Mouse (Mus musculus): Measurements from ENCODE around the gene Fam49a. TPM values are rescaled to one million over a fixed set of nuclear protein-coding genes. Genes with fewer than 3 reads are reported as not detected.
A peak's percentile ranks its signal among the peaks of the same experiment; 100 is the strongest.
"Not testable (repeated sequence)": the region's sequence is repeated elsewhere in the genome, so short reads cannot be mapped to it uniquely, and the experiment has no call there.

Gene Fam49a
- polyA plus RNA-seq, 1 experiment from 2014 or later: 66.3 TPM

DNA sequence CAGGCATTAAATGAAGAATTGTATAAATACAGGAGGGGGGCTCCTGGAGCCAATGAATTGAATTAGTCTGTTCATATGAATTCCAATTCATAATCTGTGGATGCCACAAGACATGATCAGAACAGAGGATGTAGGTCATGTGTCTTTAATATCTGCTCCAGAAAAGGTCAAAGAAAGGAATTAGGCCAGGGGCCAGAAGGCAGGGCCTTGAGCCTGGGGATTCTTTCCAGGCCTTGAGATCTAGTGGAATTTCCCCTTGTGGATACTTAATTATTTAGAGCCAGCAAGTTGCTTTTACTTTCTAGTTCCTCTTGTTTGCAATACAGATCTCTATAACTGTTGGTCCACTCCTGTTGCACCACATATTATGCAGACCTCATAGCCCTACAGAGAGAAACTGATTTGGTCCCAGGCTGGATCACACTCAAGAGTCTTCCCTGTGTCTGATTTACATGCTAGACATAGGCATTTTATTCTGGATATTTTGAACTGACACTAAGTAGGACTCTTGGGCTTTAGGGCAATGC lies 31.8 kb upstream of the Fam49a start:
- no peaks in the 10 kb centered on the region for H3K36me3 ChIP-seq (replicated peaks; ENCODE audit: control insufficient read depth, insufficient read depth)
- no peak for ATAC-seq (ENCODE audit: low FRiP score)

DNA sequence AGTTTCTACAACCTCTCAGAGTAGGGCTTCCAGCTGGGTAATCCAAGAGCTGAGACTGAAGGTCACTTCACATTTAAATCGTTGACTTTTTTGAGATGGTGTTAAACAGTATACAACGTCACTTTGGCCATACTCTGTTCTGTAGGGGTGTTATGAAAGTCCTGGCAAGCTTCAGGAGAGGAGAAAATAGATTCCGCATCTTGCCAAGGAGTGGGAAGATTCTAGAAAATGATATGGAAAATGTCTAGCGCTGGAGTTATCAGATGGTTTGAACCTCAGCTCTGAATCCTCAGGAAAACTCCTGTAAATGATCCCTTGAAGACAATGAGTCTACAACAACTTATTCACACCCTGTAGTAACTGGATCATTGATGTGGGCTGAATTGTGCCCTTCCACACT lies 29.8 kb upstream of the Fam49a start:
- Histone ChIP-seq H3K27ac (no peak overlapping the region), H3K4me2 (replicated peaks) (no peak overlapping the region), H3K27me3 (ENCODE audit: control insufficient read depth, insufficient read depth, low read length) (no peaks in the 10 kb centered on the region), H3K9ac (no peak overlapping the region), H3K4me1 (replicated peaks; ENCODE audit: control insufficient read depth, insufficient read depth, low read length) (no peaks in the 10 kb centered on the region), H3K36me3 (replicated peaks; ENCODE audit: control insufficient read depth, insufficient read depth) (no peaks in the 10 kb centered on the region), H3K9me3 (ENCODE audit: control insufficient read depth, low read length) (no peaks in the 10 kb centered on the region), H3K4me3 (replicated peaks; ENCODE audit: low read length) (no peak overlapping the region)
- ATAC-seq (ENCODE audit: low FRiP score): no peak
- WGBS: 93% methylated on average over 4 of the region's 4 CpGs
- no peak for DNase-seq (ENCODE audit: low spot score)

More for the DNA sequence above, 31.8 kb upstream of the Fam49a start:
- Histone ChIP-seq H3K4me2 (replicated peaks) (no peak overlapping the region), H3K4me3 (replicated peaks; ENCODE audit: low read length) (no peak overlapping the region), H3K27me3 (ENCODE audit: control insufficient read depth, insufficient read depth, low read length) (no peaks in the 10 kb centered on the region), H3K4me1 (replicated peaks; ENCODE audit: control insufficient read depth, insufficient read depth, low read length) (0 out of 2 replicates have a peak, but pooled peaks cover 3% of the 10 kb centered on the region), H3K9ac (no peak overlapping the region), H3K9me3 (ENCODE audit: control insufficient read depth, low read length) (no peaks in the 10 kb centered on the region), H3K27ac (no peak overlapping the region)
- no peak for DNase-seq (ENCODE audit: low spot score)

DNA sequence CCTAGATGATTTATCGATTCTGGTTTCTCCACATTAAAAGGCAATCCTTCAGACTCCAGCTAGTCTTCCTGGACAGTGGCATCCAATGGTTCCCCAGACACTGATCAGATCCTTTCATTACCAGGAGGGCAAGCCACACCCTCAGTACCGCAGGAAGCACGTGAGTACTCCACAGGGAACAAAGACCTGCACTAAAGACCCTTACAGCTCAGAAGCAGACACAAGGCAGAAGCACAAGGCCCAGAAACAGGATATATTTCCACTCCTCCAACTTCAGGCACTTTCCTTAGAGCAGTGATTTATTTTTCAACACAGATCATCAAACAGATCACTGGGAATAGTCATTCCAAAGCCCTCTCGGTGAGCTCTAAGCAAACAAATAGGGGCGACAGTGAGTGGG lies 25.0 kb upstream of the Fam49a start:
- ATAC-seq (ENCODE audit: low FRiP score) (peak; percentile 51; the same call in 1 of the 2 replicates), DNase-seq (ENCODE audit: low spot score) (no peak)
- Histone ChIP-seq H3K36me3 (replicated peaks; ENCODE audit: control insufficient read depth, insufficient read depth) (no peaks in the 10 kb centered on the region), H3K4me1 (replicated peaks; ENCODE audit: control insufficient read depth, insufficient read depth, low read length) (no peaks in the 10 kb centered on the region), H3K9ac (no peak overlapping the region), H3K27me3 (ENCODE audit: control insufficient read depth, insufficient read depth, low read length) (no peaks in the 10 kb centered on the region), H3K4me2 (replicated peaks) (no peak overlapping the region), H3K27ac (no peak overlapping the region), H3K9me3 (ENCODE audit: control insufficient read depth, low read length) (no peaks in the 10 kb centered on the region), H3K4me3 (replicated peaks; ENCODE audit: low read length) (no peak overlapping the region)
- WGBS: 43% methylated on average over 5 of the region's 5 CpGs

DNA sequence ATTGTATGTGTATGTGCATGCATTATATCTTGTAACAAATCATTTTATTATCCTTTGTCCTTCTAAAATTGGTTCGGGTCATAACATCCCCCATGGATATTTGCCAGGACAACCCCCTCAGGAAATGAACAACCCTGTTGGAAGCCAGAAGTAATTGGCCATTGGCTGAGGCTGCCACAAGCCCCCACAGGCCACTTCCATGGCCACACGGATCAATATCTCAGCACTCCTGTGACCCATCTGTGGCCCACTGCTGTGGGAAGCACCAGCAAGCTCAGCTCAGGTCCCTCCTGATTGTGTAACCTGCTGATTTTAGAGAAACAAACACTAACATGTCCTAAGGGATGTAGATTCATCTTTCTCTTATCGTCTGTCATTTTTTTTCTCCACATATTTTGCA lies 22.4 kb upstream of the Fam49a start:
- no peak for ATAC-seq (ENCODE audit: low FRiP score)
- no peak overlapping the region for H3K4me2 ChIP-seq (replicated peaks)
- H3K27ac ChIP-seq: no peak overlapping the region
- H3K9me3 ChIP-seq (ENCODE audit: control insufficient read depth, low read length): no peaks in the 10 kb centered on the region
- 43% methylated on average over 3 of the region's 3 CpGs for WGBS
- no peak for DNase-seq (ENCODE audit: low spot score)
- no peaks in the 10 kb centered on the region for H3K4me1 ChIP-seq (replicated peaks; ENCODE audit: control insufficient read depth, insufficient read depth, low read length)
- no peaks in the 10 kb centered on the region for H3K36me3 ChIP-seq (replicated peaks; ENCODE audit: control insufficient read depth, insufficient read depth)
- H3K9ac ChIP-seq: no peak overlapping the region
- no peak overlapping the region for H3K4me3 ChIP-seq (replicated peaks; ENCODE audit: low read length)
- no peaks in the 10 kb centered on the region for H3K27me3 ChIP-seq (ENCODE audit: control insufficient read depth, insufficient read depth, low read length)

DNA sequence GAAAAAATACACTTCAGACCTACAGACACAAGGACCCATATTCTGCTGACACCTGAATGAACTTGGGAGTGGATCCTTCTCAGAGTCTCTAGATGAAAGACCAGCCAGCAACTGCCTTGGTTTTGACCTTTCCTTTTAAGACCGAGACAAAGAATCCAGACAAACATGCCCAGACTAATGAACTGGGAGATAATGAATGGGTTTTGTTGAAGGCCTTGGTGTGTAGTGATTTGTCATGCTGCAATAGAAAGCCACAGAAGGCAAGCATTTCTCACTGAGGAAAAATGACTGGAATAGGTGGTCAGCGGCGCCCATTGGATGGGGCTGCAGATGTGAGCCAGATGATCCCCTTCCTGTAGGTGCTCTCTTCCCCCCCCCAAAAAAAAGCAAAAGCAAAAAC lies 18.8 kb upstream of the Fam49a start:
- no peaks in the 10 kb centered on the region for H3K27me3 ChIP-seq (ENCODE audit: control insufficient read depth, insufficient read depth, low read length)

DNA sequence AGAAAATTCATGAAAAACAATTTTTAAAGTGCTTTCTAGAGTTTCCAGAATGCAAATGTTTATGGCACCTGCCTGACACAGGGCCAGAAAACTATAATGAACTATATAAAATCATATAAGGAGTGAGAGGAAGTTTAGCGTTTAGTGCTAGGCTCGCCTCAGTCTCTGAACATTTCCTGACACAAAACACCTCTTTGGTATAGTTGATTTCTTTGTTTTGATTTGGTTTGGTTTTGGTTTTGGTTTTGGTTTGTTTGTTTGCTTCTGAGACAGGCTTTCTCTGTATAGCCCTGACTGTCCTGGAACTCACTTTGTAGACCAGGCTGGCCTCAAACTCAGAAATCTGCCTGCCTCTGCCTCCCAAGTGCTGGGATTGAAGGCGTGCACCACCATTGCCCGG lies 14.9 kb upstream of the Fam49a start:
- ATAC-seq (ENCODE audit: low FRiP score); H3K4me3 ChIP-seq (replicated peaks; ENCODE audit: low read length); H3K4me2 ChIP-seq (replicated peaks); H3K27me3 ChIP-seq (ENCODE audit: control insufficient read depth, insufficient read depth, low read length); DNase-seq (ENCODE audit: low spot score); H3K27ac ChIP-seq; H3K9me3 ChIP-seq (ENCODE audit: control insufficient read depth, low read length); H3K4me1 ChIP-seq (replicated peaks; ENCODE audit: control insufficient read depth, insufficient read depth, low read length); H3K9ac ChIP-seq; H3K36me3 ChIP-seq (replicated peaks; ENCODE audit: control insufficient read depth, insufficient read depth): not testable (repeated sequence)
- 91% methylated on average over 4 of the region's 4 CpGs for WGBS

More for the DNA sequence above, 18.8 kb upstream of the Fam49a start:
- Histone ChIP-seq H3K4me2 (replicated peaks) (no peak overlapping the region), H3K27ac (no peak overlapping the region), H3K9me3 (ENCODE audit: control insufficient read depth, low read length) (no peaks in the 10 kb centered on the region), H3K36me3 (replicated peaks; ENCODE audit: control insufficient read depth, insufficient read depth) (no peaks in the 10 kb centered on the region), H3K4me3 (replicated peaks; ENCODE audit: low read length) (no peak overlapping the region), H3K9ac (no peak overlapping the region), H3K4me1 (replicated peaks; ENCODE audit: control insufficient read depth, insufficient read depth, low read length) (no peaks in the 10 kb centered on the region)
- DNase-seq (ENCODE audit: low spot score): no peak
- ATAC-seq (ENCODE audit: low FRiP score): no peak; the same call in 1 of the 2 replicates
- 35% methylated on average over 3 of the region's 3 CpGs for WGBS

DNA sequence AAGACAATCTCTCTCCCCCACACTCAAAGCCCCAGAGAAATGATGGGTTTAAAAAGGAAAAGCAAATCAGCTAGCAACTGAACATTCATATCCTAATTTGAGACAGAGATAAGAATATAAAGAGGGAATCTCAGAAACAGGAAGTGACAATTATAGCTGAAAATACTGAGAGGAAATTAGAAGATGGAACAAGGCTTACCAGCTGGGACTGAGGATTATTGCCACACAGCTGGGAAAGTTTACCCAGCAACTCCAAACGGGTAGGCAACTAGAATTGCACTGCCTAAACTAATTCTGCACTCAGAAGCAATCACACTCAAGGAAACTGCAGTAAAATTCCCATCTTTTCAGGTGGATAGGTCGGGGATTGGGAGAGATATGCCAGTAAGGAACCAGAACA lies 12.4 kb upstream of the Fam49a start:
- Histone ChIP-seq H3K27me3 (ENCODE audit: control insufficient read depth, insufficient read depth, low read length) (no peaks in the 10 kb centered on the region), H3K9ac (no peak overlapping the region), H3K4me2 (replicated peaks) (no peak overlapping the region), H3K4me3 (replicated peaks; ENCODE audit: low read length) (no peak overlapping the region), H3K36me3 (replicated peaks; ENCODE audit: control insufficient read depth, insufficient read depth) (no peaks in the 10 kb centered on the region), H3K27ac (no peak overlapping the region), H3K4me1 (replicated peaks; ENCODE audit: control insufficient read depth, insufficient read depth, low read length) (0 out of 2 replicates have a peak, but pooled peaks cover 3% of the 10 kb centered on the region), H3K9me3 (ENCODE audit: control insufficient read depth, low read length) (no peaks in the 10 kb centered on the region)
- no peak for DNase-seq (ENCODE audit: low spot score)
- no peak for ATAC-seq (ENCODE audit: low FRiP score)
- 73% methylated on average over 2 of the region's 2 CpGs for WGBS

DNA sequence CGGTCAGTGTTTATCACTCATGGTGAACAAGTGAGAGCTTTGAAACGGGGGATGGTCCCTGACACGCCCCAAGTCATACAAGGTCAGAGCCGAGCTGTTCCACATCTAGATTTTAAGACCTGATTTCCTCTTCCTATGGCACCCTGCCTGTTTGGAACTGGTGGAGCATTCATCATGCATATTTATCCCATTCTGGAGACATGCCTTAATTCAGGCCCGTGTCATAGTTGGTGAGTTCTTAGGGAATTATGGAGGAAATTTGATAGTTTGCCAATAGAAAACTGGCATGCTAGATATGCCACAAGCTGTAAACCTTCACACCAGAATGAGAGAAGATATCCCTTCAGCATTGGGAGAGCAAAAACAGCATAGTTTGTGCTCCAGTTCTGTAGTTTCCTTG lies 8.4 kb upstream of the Fam49a start:
- no peak overlapping the region for H3K4me2 ChIP-seq (replicated peaks)
- ATAC-seq (ENCODE audit: low FRiP score) (no peak), DNase-seq (ENCODE audit: low spot score) (no peak)
- WGBS: 51% methylated on average over 5 of the region's 5 CpGs
- no peaks in the 10 kb centered on the region for H3K9me3 ChIP-seq (ENCODE audit: control insufficient read depth, low read length)
- H3K36me3 ChIP-seq (replicated peaks; ENCODE audit: control insufficient read depth, insufficient read depth): no peaks in the 10 kb centered on the region
- no peak overlapping the region for H3K4me3 ChIP-seq (replicated peaks; ENCODE audit: low read length)
- H3K27me3 ChIP-seq (ENCODE audit: control insufficient read depth, insufficient read depth, low read length): no peaks in the 10 kb centered on the region
- no peak overlapping the region for H3K27ac ChIP-seq
- H3K4me1 ChIP-seq (replicated peaks; ENCODE audit: control insufficient read depth, insufficient read depth, low read length): 0 out of 2 replicates have a peak, but pooled peaks cover 3% of the 10 kb centered on the region
- H3K9ac ChIP-seq: no peak overlapping the region

DNA sequence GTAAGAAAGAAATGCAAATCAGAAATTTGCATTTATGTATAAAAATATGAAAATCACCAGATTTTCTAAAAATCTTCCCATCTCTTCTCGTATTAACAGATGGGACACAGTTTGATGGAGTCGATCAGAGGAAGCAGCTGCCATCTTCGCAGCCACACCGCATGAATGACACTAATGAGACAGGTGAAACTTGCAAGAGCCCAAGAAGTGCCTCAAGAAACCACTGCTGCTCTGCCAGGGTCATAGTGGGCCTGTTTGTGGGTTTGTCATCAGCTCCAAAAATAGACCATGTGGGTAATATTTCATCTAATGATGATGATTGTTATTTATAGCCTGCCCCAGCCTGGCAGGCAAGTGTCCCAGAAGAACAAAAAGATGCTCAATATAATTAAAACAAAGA lies 7.8 kb upstream of the Fam49a start:
- no peak for DNase-seq (ENCODE audit: low spot score)

More for the DNA sequence above, 7.8 kb upstream of the Fam49a start:
- H3K4me2 ChIP-seq (replicated peaks): no peak overlapping the region
- no peak overlapping the region for H3K27ac ChIP-seq
- H3K36me3 ChIP-seq (replicated peaks; ENCODE audit: control insufficient read depth, insufficient read depth): no peaks in the 10 kb centered on the region
- WGBS: 65% methylated on average over 4 of the region's 4 CpGs
- no peak for ATAC-seq (ENCODE audit: low FRiP score)
- H3K9ac ChIP-seq: no peak overlapping the region
- H3K27me3 ChIP-seq (ENCODE audit: control insufficient read depth, insufficient read depth, low read length): no peaks in the 10 kb centered on the region
- 0 out of 2 replicates have a peak, but pooled peaks cover 3% of the 10 kb centered on the region for H3K4me1 ChIP-seq (replicated peaks; ENCODE audit: control insufficient read depth, insufficient read depth, low read length)
- no peak overlapping the region for H3K4me3 ChIP-seq (replicated peaks; ENCODE audit: low read length)
- H3K9me3 ChIP-seq (ENCODE audit: control insufficient read depth, low read length): no peaks in the 10 kb centered on the region
